Mouse (Mus musculus) intestine, embryonic 14.5 days (tissue): ENCODE data around the gene Asdurf. TPM values are rescaled to one million over a fixed set of nuclear protein-coding genes. Genes with fewer than 3 reads are reported as not detected.
A peak's percentile ranks its signal among the peaks of the same experiment; 100 is the strongest.
"Not testable (repeated sequence)": the region's sequence is repeated elsewhere in the genome, so short reads cannot be mapped to it uniquely, and the experiment has no call there.

Experiments used
- ATAC-seq: fragments of 200-750 bp; cut with Nextera tagmentation; replicated peaks from 2 replicates; pipeline ENCODE4 v1.8.0; 2017; ENCODE audit warnings: low read depth, moderate number of reproducible peaks, moderate TSS enrichment, moderate library complexity; ENCODE audit not compliant: low FRiP score, low TSS enrichment
- DNase-seq: peaks from one replicate; pipeline ENCODE4 v3.0.0-alpha.2; 2018; ENCODE audit warnings: low spot score
- H3K27ac ChIP-seq: fragments of 300-500 bp; sonication (generic); 2 replicates; pipeline ENCODE4 v1.5.1; 2014; ENCODE audit warnings: low read depth, mild to moderate bottlenecking, control low read depth
- H3K27me3 ChIP-seq: fragments of 300-500 bp; sonication (generic); replicated peaks from 2 replicates; pipeline ENCODE4 v1.6.1; 2014; ENCODE audit warnings: low read length, control low read depth; ENCODE audit not compliant: control insufficient read depth, insufficient read depth
- H3K36me3 ChIP-seq: fragments of 300-500 bp; sonication (generic); 2 replicates; pipeline ENCODE4 v1.6.1; 2014; ENCODE audit warnings: low read length, control low read depth; ENCODE audit not compliant: control insufficient read depth, insufficient read depth
- H3K4me1 ChIP-seq: fragments of 300-500 bp; sonication (generic); replicated peaks from 2 replicates; pipeline ENCODE4 v1.6.1; 2014; ENCODE audit warnings: low read length, control low read depth, mixed read lengths; ENCODE audit not compliant: control insufficient read depth, insufficient read depth
- H3K4me2 ChIP-seq: fragments of 300-500 bp; sonication (generic); 2 replicates; pipeline ENCODE4 v1.6.1; 2014; ENCODE audit warnings: low read length
- H3K4me3 ChIP-seq: fragments of 300-500 bp; sonication (generic); 2 replicates; pipeline ENCODE4 v1.5.1; 2014; ENCODE audit warnings: low read depth, low read length, control low read depth, mixed read lengths
- H3K9ac ChIP-seq: fragments of 300-500 bp; sonication (generic); 2 replicates; pipeline ENCODE4 v1.6.1; 2014; ENCODE audit warnings: mild to moderate bottlenecking, low read length
- H3K9me3 ChIP-seq: fragments of 300-500 bp; sonication (generic); 2 replicates; pipeline ENCODE4 v1.6.1; 2016; ENCODE audit warnings: low read length, control low read depth; ENCODE audit not compliant: control insufficient read depth
- whole genome bisulfite sequencing: fragments of 180-500 bp; shearing (Covaris S2); extraction: QIAGEN DNeasy Blood & Tissue Kit; methylation state at CpG from one replicate; pipeline ENCODE4 v1.1.7; 2014; 5-methylcytosine and 5-hydroxymethylcytosine counted together
- polyA plus RNA-seq: library from polyadenylated mRNA; unstranded; fragments of >200 nt; fragmentation: Nextera tagmentation; extraction: Ambion mirVana; gene quantifications from 2 replicates; pipeline ENCODE4 v1.2.1, GENCODE M21; 2014

Asdurf gene
- polyA plus RNA-seq, 1 experiment from 2014 or later = 5.1 TPM

GRCm38 (mm10) chr1:53337403-53337802, 15.0 kb downstream of the Asdurf start:
- H3K4me1 ChIP-seq, H3K36me3 ChIP-seq, DNase-seq, ATAC-seq, H3K4me3 ChIP-seq, H3K27me3 ChIP-seq, H3K9ac ChIP-seq, H3K27ac ChIP-seq, H3K4me2 ChIP-seq, H3K9me3 ChIP-seq: not testable (repeated sequence)
- 69% methylated on average over 2 of the region's 2 CpGs for WGBS

- Histone ChIP-seq H3K36me3 (no peaks in the 10 kb centered on the region), H3K9ac (no peak overlapping the region), H3K27ac (no peak overlapping the region), H3K9me3 (no peaks in the 10 kb centered on the region), H3K27me3 (no peaks in the 10 kb centered on the region), H3K4me1 (no peaks in the 10 kb centered on the region), H3K4me2 (no peak overlapping the region), H3K4me3 (no peak overlapping the region)
- ATAC-seq (no peak), DNase-seq (no peak)
Observed at GRCm38 (mm10) chr1:53335465-53335864, 17.0 kb downstream of the Asdurf start.

- H3K4me1 ChIP-seq, H3K4me2 ChIP-seq, H3K4me3 ChIP-seq, H3K9ac ChIP-seq, H3K9me3 ChIP-seq, H3K27ac ChIP-seq, DNase-seq, H3K27me3 ChIP-seq, H3K36me3 ChIP-seq, ATAC-seq: not testable (repeated sequence)
- WGBS = 79% methylated on average over 5 of the region's 5 CpGs
Observed at GRCm38 (mm10) chr1:53333527-53333926, 18.9 kb downstream of the Asdurf start.

GRCm38 (mm10) chr1:53324827-53325494, 27.5 kb downstream of the Asdurf start:
- 90% methylated on average over 5 of the region's 5 CpGs for WGBS
- no peak overlapping the region for H3K4me3 ChIP-seq
- H3K27ac ChIP-seq = no peak overlapping the region
- ATAC-seq = no peak
- H3K27me3 ChIP-seq = no peaks in the 10 kb centered on the region
- no peak overlapping the region for H3K4me2 ChIP-seq
- no peak overlapping the region for H3K9ac ChIP-seq
- DNase-seq = no peak
- no peaks in the 10 kb centered on the region for H3K4me1 ChIP-seq
- peaks cover 27% of the 10 kb centered on the region for H3K36me3 ChIP-seq
- no peaks in the 10 kb centered on the region for H3K9me3 ChIP-seq

GRCm38 (mm10) chr1:53324277-53324676, 28.1 kb downstream of the Asdurf start:
- H3K4me3 ChIP-seq = no peak overlapping the region
- H3K9me3 ChIP-seq = no peaks in the 10 kb centered on the region
- no peak overlapping the region for H3K4me2 ChIP-seq
- ATAC-seq (no peak), DNase-seq (no peak)
- WGBS = 100% methylated on average over 1 of the region's 1 CpGs
- H3K4me1 ChIP-seq = no peaks in the 10 kb centered on the region
- peaks cover 29% of the 10 kb centered on the region for H3K36me3 ChIP-seq
- no peaks in the 10 kb centered on the region for H3K27me3 ChIP-seq
- no peak overlapping the region for H3K27ac ChIP-seq
- H3K9ac ChIP-seq = no peak overlapping the region

GRCm38 (mm10) chr1:53323254-53323653, 29.2 kb downstream of the Asdurf start:
- no peak overlapping the region for H3K27ac ChIP-seq
- ATAC-seq = no peak

GRCm38 (mm10) chr1:53321662-53322344, 30.6 kb downstream of the Asdurf start:
- Histone ChIP-seq H3K4me3 (no peak overlapping the region), H3K4me1 (no peaks in the 10 kb centered on the region), H3K36me3 (peaks cover 43% of the 10 kb centered on the region), H3K27ac (no peak overlapping the region), H3K9me3 (no peaks in the 10 kb centered on the region), H3K4me2 (no peak overlapping the region), H3K27me3 (no peaks in the 10 kb centered on the region), H3K9ac (no peak overlapping the region)
- ATAC-seq (no peak), DNase-seq (no peak)
- WGBS = 95% methylated on average over 4 of the region's 4 CpGs

More at GRCm38 (mm10) chr1:53323254-53323653, 29.2 kb downstream of the Asdurf start:
- WGBS = 87% methylated on average over 5 of the region's 5 CpGs
- Histone ChIP-seq H3K27me3 (no peaks in the 10 kb centered on the region), H3K9me3 (no peaks in the 10 kb centered on the region), H3K4me2 (no peak overlapping the region), H3K36me3 (peaks cover 34% of the 10 kb centered on the region), H3K4me1 (no peaks in the 10 kb centered on the region), H3K9ac (no peak overlapping the region), H3K4me3 (no peak overlapping the region)
- DNase-seq = no peak

- H3K36me3 ChIP-seq = peaks cover 23% of the 10 kb centered on the region
- WGBS = 2% methylated on average over 27 of the region's 27 CpGs
- ATAC-seq = peak; percentile 96
Observed at GRCm38 (mm10) chr1:53312989-53313967, 39.1 kb downstream of the Asdurf start, which contains the start of gene Osgepl1. Gene Osgepl1 (plus strand): TSS chr1:53313624.

More at GRCm38 (mm10) chr1:53312989-53313967, 39.1 kb downstream of the Asdurf start, which contains the start of gene Osgepl1:
- Histone ChIP-seq H3K4me1 (no peaks in the 10 kb centered on the region), H3K27me3 (no peaks in the 10 kb centered on the region), H3K9me3 (no peaks in the 10 kb centered on the region), H3K9ac (peak within 1 kb of the TSS; percentile 74), H3K4me3 (peak within 1 kb of the TSS; percentile 78), H3K27ac (peak within 1 kb of the TSS; percentile 89), H3K4me2 (peak within 1 kb of the TSS; percentile 55)
- DNase-seq = peak; percentile 92
